Mouse (Mus musculus): ENCODE data around the gene Plekhs1. TPM values are rescaled to one million over a fixed set of nuclear protein-coding genes. Genes with fewer than 3 reads are reported as not detected.

Gene Plekhs1
- total and polyA plus RNA-seq, 3 experiments = not detected

DNA sequence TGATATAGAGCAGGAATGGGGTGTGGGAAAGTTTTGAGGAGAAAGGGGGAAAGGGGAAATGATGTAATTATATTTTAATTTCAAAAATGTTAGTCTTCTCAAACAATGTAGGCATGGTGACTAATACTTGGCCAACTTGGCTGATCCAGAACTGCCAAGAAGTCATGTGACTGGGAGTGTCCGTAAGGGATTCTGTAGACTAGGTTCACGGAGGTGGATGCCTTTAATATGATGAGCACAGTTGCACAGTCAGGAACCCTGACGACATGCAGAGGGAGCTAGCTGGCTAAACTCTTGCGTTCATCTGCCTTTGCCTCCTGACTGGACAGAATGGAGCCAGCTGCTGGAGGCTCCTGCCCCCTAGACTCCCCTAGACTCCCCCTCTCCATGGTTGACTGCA is 9.6 kb upstream of the Plekhs1 start:
- Histone ChIP-seq H3K36me3 (replicated peaks) (no peaks in the 10 kb centered on the region), H3K27me3 (ENCODE audit: insufficient read depth, low read length) (peaks cover 58% of the 10 kb centered on the region), H3K4me1 (ENCODE audit: insufficient read depth, low read depth, low read length) (no peaks in the 10 kb centered on the region; the same call in 1 of the 2 replicates), H3K4me3 (ENCODE audit: low read depth, low read length) (no peak overlapping the region), H3K9me3 (replicated peaks) (peaks cover 2% of the 10 kb centered on the region; the same call in 1 of the 2 replicates)
- no peak for ATAC-seq (ENCODE audit: extremely low read depth, insufficient number of reproducible peaks, low FRiP score, poor library complexity, severe bottlenecking)
- TF ChIP-seq POLR2AphosphoS5 (IDR thresholded peaks at IDR 0.05; ENCODE audit: insufficient replicate concordance, low read depth, low read length) = no peak
- TF ChIP-seq GATA1 (IDR thresholded peaks at IDR 0.05; ENCODE audit: borderline replicate concordance, low read length) = no peak
- TF ChIP-seq GATA2 (IDR thresholded peaks at IDR 0.05; ENCODE audit: borderline replicate concordance, low read depth, low read length) = no peak
- TF ChIP-seq CTCF (IDR thresholded peaks at IDR 0.05; ENCODE audit: low read depth, low read length) = no peak
- TF ChIP-seq TAL1 (conservative IDR thresholded peaks at IDR 0.05; ENCODE audit: low read depth, low read length) = no peak
- no peak for DNase-seq (ENCODE audit: low spot score)

DNA sequence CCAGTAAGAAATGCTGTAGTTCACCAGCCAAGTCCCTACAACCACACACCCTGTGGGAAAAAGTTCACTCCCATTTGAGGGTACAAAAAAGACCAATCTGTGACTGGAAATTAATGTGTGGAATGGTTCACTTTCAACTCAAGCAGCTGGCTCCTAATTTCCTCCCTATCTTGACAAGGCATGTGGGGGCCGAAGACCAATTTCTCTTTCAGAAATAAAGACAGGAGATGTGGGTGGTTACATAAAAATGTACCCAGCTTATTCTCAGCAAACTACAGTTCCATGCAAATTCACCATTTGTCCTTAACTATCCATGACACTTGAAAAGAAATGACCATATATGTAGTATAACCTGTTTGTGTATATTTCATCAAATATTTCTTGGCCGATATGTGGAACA is 9.0 kb upstream of the Plekhs1 start:
- TF ChIP-seq POLR2AphosphoS5 (IDR thresholded peaks at IDR 0.05; ENCODE audit: insufficient replicate concordance, low read depth, low read length) (no peak), GATA1 (IDR thresholded peaks at IDR 0.05; ENCODE audit: borderline replicate concordance, low read length) (no peak), CTCF (IDR thresholded peaks at IDR 0.05; ENCODE audit: low read depth, low read length) (no peak), TAL1 (conservative IDR thresholded peaks at IDR 0.05; ENCODE audit: low read depth, low read length) (no peak), GATA2 (IDR thresholded peaks at IDR 0.05; ENCODE audit: borderline replicate concordance, low read depth, low read length) (no peak)
- H3K36me3 ChIP-seq (replicated peaks) = no peaks in the 10 kb centered on the region
- no peaks in the 10 kb centered on the region; the same call in 1 of the 2 replicates for H3K4me1 ChIP-seq (ENCODE audit: insufficient read depth, low read depth, low read length)
- H3K4me3 ChIP-seq (ENCODE audit: low read depth, low read length) = no peak overlapping the region
- H3K27me3 ChIP-seq (ENCODE audit: insufficient read depth, low read length) = peaks cover 56% of the 10 kb centered on the region
- H3K9me3 ChIP-seq (replicated peaks) = peaks cover 2% of the 10 kb centered on the region; the same call in 1 of the 2 replicates
- ATAC-seq (ENCODE audit: extremely low read depth, insufficient number of reproducible peaks, low FRiP score, poor library complexity, severe bottlenecking) (no peak), DNase-seq (ENCODE audit: low spot score) (no peak)

DNA sequence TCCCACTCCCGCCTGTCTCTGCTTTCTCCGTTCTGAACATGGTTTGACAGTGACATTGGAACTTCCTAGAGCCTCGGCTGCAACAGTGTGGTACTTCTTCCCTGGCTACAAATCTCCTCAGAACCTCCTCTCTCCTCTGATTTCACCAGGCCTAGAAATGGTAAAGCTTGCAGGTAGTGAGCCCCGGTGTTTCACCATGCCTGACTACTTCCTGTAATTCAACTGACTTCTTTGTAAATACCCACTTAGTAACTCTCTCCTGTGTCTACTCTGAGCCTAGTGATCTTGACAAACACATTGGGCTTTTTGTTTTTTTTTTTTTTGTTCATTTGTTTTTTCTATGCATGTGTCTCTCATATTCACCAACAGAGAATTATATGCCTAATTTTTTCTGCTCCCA is 6.6 kb upstream of the Plekhs1 start:
- peaks cover 58% of the 10 kb centered on the region for H3K27me3 ChIP-seq (ENCODE audit: insufficient read depth, low read length)
- H3K36me3 ChIP-seq (replicated peaks) = no peaks in the 10 kb centered on the region
- no peak overlapping the region for H3K4me3 ChIP-seq (ENCODE audit: low read depth, low read length)
- no peak for DNase-seq (ENCODE audit: low spot score)
- TF ChIP-seq CTCF (IDR thresholded peaks at IDR 0.05; ENCODE audit: low read depth, low read length) (no peak), POLR2AphosphoS5 (IDR thresholded peaks at IDR 0.05; ENCODE audit: insufficient replicate concordance, low read depth, low read length) (no peak), GATA2 (IDR thresholded peaks at IDR 0.05; ENCODE audit: borderline replicate concordance, low read depth, low read length) (no peak), TAL1 (conservative IDR thresholded peaks at IDR 0.05; ENCODE audit: low read depth, low read length) (no peak), GATA1 (IDR thresholded peaks at IDR 0.05; ENCODE audit: borderline replicate concordance, low read length) (no peak)
- no peaks in the 10 kb centered on the region for H3K9me3 ChIP-seq (replicated peaks)
- no peaks in the 10 kb centered on the region; the same call in 1 of the 2 replicates for H3K4me1 ChIP-seq (ENCODE audit: insufficient read depth, low read depth, low read length)
- ATAC-seq (ENCODE audit: extremely low read depth, insufficient number of reproducible peaks, low FRiP score, poor library complexity, severe bottlenecking) = no peak

- H3K27me3 ChIP-seq (ENCODE audit: insufficient read depth, low read length) = peaks cover 55% of the 10 kb centered on the region
- ATAC-seq (ENCODE audit: extremely low read depth, insufficient number of reproducible peaks, low FRiP score, poor library complexity, severe bottlenecking) (no peak), DNase-seq (ENCODE audit: low spot score) (no peak)
- H3K9me3 ChIP-seq (replicated peaks) = no peaks in the 10 kb centered on the region
- H3K4me3 ChIP-seq (ENCODE audit: low read depth, low read length) = no peak overlapping the region
- H3K4me1 ChIP-seq (ENCODE audit: insufficient read depth, low read depth, low read length) = peaks cover 1% of the 10 kb centered on the region; the same call in 1 of the 2 replicates
- TF ChIP-seq CTCF (IDR thresholded peaks at IDR 0.05; ENCODE audit: low read depth, low read length) = no peak
- no peak for TF ChIP-seq TAL1 (conservative IDR thresholded peaks at IDR 0.05; ENCODE audit: low read depth, low read length)
- no peak for TF ChIP-seq POLR2AphosphoS5 (IDR thresholded peaks at IDR 0.05; ENCODE audit: insufficient replicate concordance, low read depth, low read length)
- TF ChIP-seq GATA1 (IDR thresholded peaks at IDR 0.05; ENCODE audit: borderline replicate concordance, low read length) = no peak
- no peak for TF ChIP-seq GATA2 (IDR thresholded peaks at IDR 0.05; ENCODE audit: borderline replicate concordance, low read depth, low read length)
- no peaks in the 10 kb centered on the region for H3K36me3 ChIP-seq (replicated peaks)
Measured at GRCm38 (mm10) chr19:56455369-56455768, 6.1 kb upstream of the Plekhs1 start.

DNA sequence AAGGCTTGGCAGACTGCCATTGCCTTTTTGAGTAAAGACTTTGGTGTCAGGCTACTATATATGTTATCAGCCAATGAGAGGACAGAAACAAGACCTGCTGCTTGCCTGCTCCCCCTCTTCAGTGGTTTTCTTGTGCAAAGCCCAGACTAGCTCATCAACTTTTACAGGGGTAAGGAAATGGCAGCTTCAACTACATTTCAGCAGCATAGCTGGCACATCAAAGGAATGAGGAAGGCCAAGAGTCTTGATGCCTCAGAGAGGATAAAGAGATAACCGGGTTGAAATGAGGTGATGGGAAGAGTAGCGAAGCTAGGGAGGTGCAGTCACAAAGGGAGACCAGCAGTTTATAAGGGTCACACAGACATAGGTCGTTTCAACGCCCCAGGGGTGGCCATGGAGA is 3.9 kb upstream of the Plekhs1 start:
- DNase-seq (ENCODE audit: low spot score) (no peak), ATAC-seq (ENCODE audit: extremely low read depth, insufficient number of reproducible peaks, low FRiP score, poor library complexity, severe bottlenecking) (no peak)
- no peaks in the 10 kb centered on the region for H3K9me3 ChIP-seq (replicated peaks)
- no peak for TF ChIP-seq POLR2AphosphoS5 (IDR thresholded peaks at IDR 0.05; ENCODE audit: insufficient replicate concordance, low read depth, low read length)
- no peak for TF ChIP-seq GATA1 (IDR thresholded peaks at IDR 0.05; ENCODE audit: borderline replicate concordance, low read length)
- no peak for TF ChIP-seq GATA2 (IDR thresholded peaks at IDR 0.05; ENCODE audit: borderline replicate concordance, low read depth, low read length)
- no peak for TF ChIP-seq CTCF (IDR thresholded peaks at IDR 0.05; ENCODE audit: low read depth, low read length)
- no peak for TF ChIP-seq TAL1 (conservative IDR thresholded peaks at IDR 0.05; ENCODE audit: low read depth, low read length)
- H3K4me1 ChIP-seq (ENCODE audit: insufficient read depth, low read depth, low read length) = peaks cover 2% of the 10 kb centered on the region; the same call in 1 of the 2 replicates
- no peak overlapping the region for H3K4me3 ChIP-seq (ENCODE audit: low read depth, low read length)
- H3K36me3 ChIP-seq (replicated peaks) = no peaks in the 10 kb centered on the region
- H3K27me3 ChIP-seq (ENCODE audit: insufficient read depth, low read length) = peaks cover 56% of the 10 kb centered on the region

DNA sequence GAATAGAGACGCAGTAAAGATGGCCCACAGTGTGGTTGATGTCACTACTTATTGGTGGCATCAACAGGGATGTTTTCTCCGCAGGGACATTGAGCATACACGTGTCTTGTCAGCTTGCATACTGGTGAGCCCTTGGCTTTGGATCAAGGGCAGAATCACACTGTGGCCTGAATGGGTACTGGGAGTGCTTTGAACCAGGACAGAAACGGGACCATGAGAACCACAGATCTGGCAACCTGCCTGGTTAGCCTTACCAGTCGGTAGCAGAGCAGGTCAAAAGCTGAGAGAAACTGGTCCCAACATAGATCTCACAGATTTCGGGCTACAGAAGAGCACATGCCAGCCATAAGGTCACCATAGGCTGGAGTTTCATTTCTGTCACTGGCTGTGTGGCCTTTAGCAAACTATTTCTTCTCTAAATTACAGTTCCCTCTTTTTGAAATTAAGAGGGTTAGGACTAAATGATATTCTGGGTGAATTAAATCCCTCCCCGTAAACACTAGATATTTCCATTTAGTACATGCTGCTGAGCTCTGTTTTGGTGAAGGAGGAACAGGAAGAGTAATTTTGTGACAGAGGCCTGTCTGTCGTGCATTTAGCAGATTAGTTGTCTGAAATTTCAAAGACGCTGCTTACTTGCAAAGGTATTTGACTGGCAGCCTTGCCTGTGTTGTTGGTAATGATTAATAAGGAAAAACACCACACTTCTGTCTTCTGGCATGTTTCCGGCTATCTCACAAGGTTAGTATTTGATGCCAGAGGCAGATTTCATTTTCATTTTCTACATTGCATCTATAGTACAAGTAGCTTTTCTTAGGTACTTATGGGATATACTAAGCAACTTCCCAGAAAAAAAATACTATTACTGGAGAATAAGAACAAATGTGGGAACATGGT is 2.0 kb upstream of the Plekhs1 start:
- Histone ChIP-seq H3K4me1 (ENCODE audit: insufficient read depth, low read depth, low read length) (peaks cover 5% of the 10 kb centered on the region; the same call in 1 of the 2 replicates), H3K4me3 (ENCODE audit: low read depth, low read length) (no peak overlapping the region), H3K27me3 (ENCODE audit: insufficient read depth, low read length) (peaks cover 52% of the 10 kb centered on the region), H3K9me3 (replicated peaks) (peaks cover 7% of the 10 kb centered on the region), H3K36me3 (replicated peaks) (no peaks in the 10 kb centered on the region)
- ATAC-seq (ENCODE audit: extremely low read depth, insufficient number of reproducible peaks, low FRiP score, poor library complexity, severe bottlenecking) (no peak), DNase-seq (ENCODE audit: low spot score) (no peak)
- TF ChIP-seq TAL1 (conservative IDR thresholded peaks at IDR 0.05; ENCODE audit: low read depth, low read length) = no peak
- no peak for TF ChIP-seq GATA2 (IDR thresholded peaks at IDR 0.05; ENCODE audit: borderline replicate concordance, low read depth, low read length)
- TF ChIP-seq CTCF (IDR thresholded peaks at IDR 0.05; ENCODE audit: low read depth, low read length) = no peak
- TF ChIP-seq GATA1 (IDR thresholded peaks at IDR 0.05; ENCODE audit: borderline replicate concordance, low read length) = no peak
- TF ChIP-seq POLR2AphosphoS5 (IDR thresholded peaks at IDR 0.05; ENCODE audit: insufficient replicate concordance, low read depth, low read length) = no peak
